Mouse (Mus musculus) lung, postnatal 0 days (tissue): Measurements from ENCODE around the gene Mok. TPM values are rescaled to one million over a fixed set of nuclear protein-coding genes. Genes with fewer than 3 reads are reported as not detected.

ENCODE experiments used
- ATAC-seq: fragments of 200-750 bp; cut with Nextera tagmentation; 2 replicates; pipeline ENCODE4 v1.8.0; 2017; ENCODE audit warnings: moderate library complexity
- DNase-seq: peaks from one replicate; pipeline ENCODE4 v3.0.0-alpha.2; 2016; ENCODE audit warnings: low spot score
- H3K27ac ChIP-seq: fragments of 300-500 bp; sonication (generic); 2 replicates; pipeline ENCODE4 v1.5.1; 2014; ENCODE audit warnings: antibody characterized with exemption, mild to moderate bottlenecking, low read length, mixed read lengths
- H3K27me3 ChIP-seq: fragments of 300-500 bp; sonication (generic); replicated peaks from 2 replicates; pipeline ENCODE4 v1.6.1; 2014; ENCODE audit warnings: low read length, mixed read lengths; ENCODE audit not compliant: insufficient read depth
- H3K36me3 ChIP-seq: fragments of 300-500 bp; sonication (generic); 2 replicates; pipeline ENCODE4 v1.6.1; 2014; ENCODE audit warnings: low read length, mixed read lengths; ENCODE audit not compliant: insufficient read depth
- H3K4me1 ChIP-seq: fragments of 300-500 bp; sonication (generic); 2 replicates; pipeline ENCODE4 v1.6.1; 2014; ENCODE audit warnings: antibody characterized with exemption, low read depth, low read length, mixed read lengths; ENCODE audit not compliant: insufficient read depth
- H3K4me2 ChIP-seq: fragments of 300-500 bp; sonication (generic); replicated peaks from 2 replicates; pipeline ENCODE4 v1.6.1; 2014; ENCODE audit warnings: low read depth, mild to moderate bottlenecking, low read length, moderate library complexity, mixed read lengths
- H3K4me3 ChIP-seq: fragments of 300-500 bp; sonication (generic); 2 replicates; pipeline ENCODE4 v1.5.1; 2014; ENCODE audit warnings: low read depth, low read length
- H3K9ac ChIP-seq: fragments of 300-500 bp; sonication (generic); replicated peaks from 2 replicates; pipeline ENCODE4 v1.6.1; 2014; ENCODE audit warnings: low read depth, mild to moderate bottlenecking
- H3K9me3 ChIP-seq: fragments of 300-500 bp; sonication (generic); 2 replicates; pipeline ENCODE4 v1.6.1; 2016; ENCODE audit warnings: low read length, mixed read lengths
- CTCF ChIP-seq: IDR thresholded peaks from 2 replicates; pipeline ENCODE4 v1.5.1; 2016; ENCODE audit warnings: antibody characterized with exemption, mild to moderate bottlenecking
- EP300 ChIP-seq: IDR thresholded peaks from 2 replicates; pipeline ENCODE4 v1.6.1; 2016; ENCODE audit warnings: antibody characterized with exemption, mild to moderate bottlenecking, control low read depth
- WGBS: fragments of 180-500 bp; shearing (Covaris S2); extraction: QIAGEN DNeasy Blood & Tissue Kit; methylation state at CpG from one replicate; pipeline ENCODE4 v1.1.7; 2014; 5-methylcytosine and 5-hydroxymethylcytosine counted together
- polyA plus RNA-seq: library from polyadenylated mRNA; unstranded; fragments of >200 nt; fragmentation: Nextera tagmentation; extraction: Ambion mirVana; gene quantifications from 2 replicates; pipeline ENCODE4 v1.2.1, GENCODE M21; 2015

The Mok gene
- polyA plus RNA-seq, 1 experiment from 2014 or later: 11.1 TPM

DNA sequence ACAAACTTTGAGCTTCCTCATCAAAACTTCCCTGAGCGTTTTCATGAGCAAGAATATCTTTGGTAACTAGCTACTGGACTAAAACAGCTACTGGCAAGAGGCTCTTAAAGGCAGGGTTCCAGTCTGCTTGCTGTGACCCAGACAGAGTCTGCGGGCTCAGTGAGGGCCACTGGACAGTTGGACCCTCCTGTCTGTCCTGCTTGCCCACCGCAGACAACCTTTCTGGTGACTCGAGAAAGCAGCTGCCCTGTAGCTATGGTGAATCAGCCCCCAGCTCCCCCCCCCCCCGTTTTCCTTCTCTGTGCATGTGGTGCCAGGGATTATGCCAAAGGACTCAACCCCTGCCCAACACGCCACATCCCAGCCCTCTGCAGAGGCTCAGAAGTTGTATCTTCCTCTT, 43.5 kb downstream of the Mok start:
- WGBS: 94% methylated on average over 6 of the region's 6 CpGs
- Histone ChIP-seq H3K27me3 (no peaks in the 10 kb centered on the region), H3K36me3 (no peaks in the 10 kb centered on the region), H3K4me2 (no peak overlapping the region), H3K9me3 (no peaks in the 10 kb centered on the region), H3K27ac (peak overlapping the region; percentile 14; the same call in 1 of the 2 replicates), H3K4me3 (no peak overlapping the region), H3K9ac (no peak overlapping the region), H3K4me1 (peaks cover 6% of the 10 kb centered on the region; the same call in 1 of the 2 replicates)
- no peak for ATAC-seq
- no peak for TF ChIP-seq EP300
- no peak for TF ChIP-seq CTCF
- no peak for DNase-seq

DNA sequence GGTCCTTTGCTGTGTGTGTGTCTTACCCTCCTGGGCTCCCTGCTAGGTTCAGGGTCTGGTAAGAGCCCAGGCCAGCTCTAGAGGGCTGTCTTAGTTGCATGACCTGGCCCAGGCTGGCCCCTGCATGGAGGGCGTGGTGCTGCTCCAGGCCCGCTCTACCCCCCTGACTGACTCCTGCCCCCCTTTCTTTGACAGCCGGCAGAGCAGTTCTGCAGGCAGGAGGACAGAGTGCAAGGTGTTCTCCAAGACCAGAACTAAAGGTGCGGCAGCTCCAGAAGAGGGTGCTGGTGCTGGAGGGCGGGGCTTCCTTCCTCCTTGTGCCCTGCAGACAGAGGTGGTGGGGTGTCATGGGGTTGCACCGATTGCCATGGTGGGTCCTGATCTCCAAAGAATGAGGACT, 44.0 kb downstream of the Mok start:
- Histone ChIP-seq H3K4me1 (peaks cover 6% of the 10 kb centered on the region; the same call in 1 of the 2 replicates), H3K9ac (no peak overlapping the region), H3K27ac (no peak overlapping the region), H3K36me3 (no peaks in the 10 kb centered on the region), H3K4me3 (no peak overlapping the region), H3K4me2 (no peak overlapping the region), H3K9me3 (no peaks in the 10 kb centered on the region), H3K27me3 (no peaks in the 10 kb centered on the region)
- ATAC-seq: peak; percentile 41
- no peak for DNase-seq
- WGBS: 65% methylated on average over 6 of the region's 6 CpGs
- no peak for TF ChIP-seq EP300
- TF ChIP-seq CTCF: no peak

GRCm38 (mm10) chr12:110795035-110795434, 45.7 kb downstream of the Mok start:
- Histone ChIP-seq H3K27me3 (no peaks in the 10 kb centered on the region), H3K27ac (no peak overlapping the region), H3K9me3 (no peaks in the 10 kb centered on the region), H3K36me3 (0 out of 2 replicates have a peak, but pooled peaks cover 2% of the 10 kb centered on the region), H3K4me1 (peaks cover 6% of the 10 kb centered on the region; the same call in 1 of the 2 replicates), H3K4me3 (no peak overlapping the region), H3K9ac (no peak overlapping the region), H3K4me2 (no peak overlapping the region)
- DNase-seq (no peak), ATAC-seq (no peak)
- 70% methylated on average over 6 of the region's 6 CpGs for WGBS
- no peak for TF ChIP-seq EP300
- no peak for TF ChIP-seq CTCF

DNA sequence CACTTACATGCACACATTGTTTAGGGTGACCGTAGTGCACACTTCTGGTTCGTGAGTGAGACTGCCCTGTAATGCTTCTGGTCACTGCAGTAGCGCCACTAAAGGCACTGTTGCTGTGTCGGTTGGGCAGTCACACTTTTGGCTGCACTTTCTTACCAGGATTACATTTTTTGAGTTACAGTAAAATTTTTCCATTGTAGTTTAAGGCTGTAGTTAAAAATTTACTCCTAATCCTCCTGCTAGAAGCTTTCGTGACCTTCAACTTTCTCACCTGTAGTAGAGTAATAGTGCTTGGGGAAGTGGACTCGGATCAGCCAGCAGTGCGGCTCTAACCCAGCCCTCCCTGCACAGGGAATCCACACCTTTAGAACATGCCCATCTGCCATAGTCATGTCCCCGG, 49.7 kb downstream of the Mok start:
- no peaks in the 10 kb centered on the region for H3K27me3 ChIP-seq
- no peak overlapping the region for H3K4me3 ChIP-seq
- 0 out of 2 replicates have a peak, but pooled peaks cover 3% of the 10 kb centered on the region for H3K36me3 ChIP-seq
- H3K4me2 ChIP-seq: no peak overlapping the region
- no peaks in the 10 kb centered on the region for H3K4me1 ChIP-seq
- no peak for ATAC-seq
- no peak overlapping the region for H3K27ac ChIP-seq
- DNase-seq: no peak
- 91% methylated on average over 8 of the region's 8 CpGs for WGBS
- no peak overlapping the region for H3K9ac ChIP-seq
- H3K9me3 ChIP-seq: no peaks in the 10 kb centered on the region
- no peak for TF ChIP-seq EP300
- no peak for TF ChIP-seq CTCF

GRCm38 (mm10) chr12:110790580-110790979, 50.2 kb downstream of the Mok start:
- no peaks in the 10 kb centered on the region for H3K4me1 ChIP-seq
- no peak for DNase-seq
- no peak overlapping the region for H3K4me2 ChIP-seq
- H3K36me3 ChIP-seq: 0 out of 2 replicates have a peak, but pooled peaks cover 3% of the 10 kb centered on the region
- H3K27me3 ChIP-seq: no peaks in the 10 kb centered on the region
- H3K4me3 ChIP-seq: no peak overlapping the region
- TF ChIP-seq CTCF (no peak), EP300 (no peak)
- H3K27ac ChIP-seq: no peak overlapping the region
- H3K9me3 ChIP-seq: no peaks in the 10 kb centered on the region
- H3K9ac ChIP-seq: no peak overlapping the region
- WGBS: 92% methylated on average over 4 of the region's 4 CpGs
- no peak for ATAC-seq

GRCm38 (mm10) chr12:110786243-110786642, 54.5 kb downstream of the Mok start:
- H3K4me3 ChIP-seq: no peak overlapping the region
- no peak for DNase-seq
- 0 out of 2 replicates have a peak, but pooled peaks cover 3% of the 10 kb centered on the region for H3K36me3 ChIP-seq
- no peak for ATAC-seq
- TF ChIP-seq CTCF: no peak
- no peak for TF ChIP-seq EP300
- H3K27me3 ChIP-seq: no peaks in the 10 kb centered on the region
- H3K4me2 ChIP-seq: no peak overlapping the region
- no peaks in the 10 kb centered on the region for H3K4me1 ChIP-seq
- no peaks in the 10 kb centered on the region for H3K9me3 ChIP-seq
- no peak overlapping the region for H3K9ac ChIP-seq
- WGBS: 77% methylated on average over 4 of the region's 4 CpGs
- H3K27ac ChIP-seq: no peak overlapping the region

- no peaks in the 10 kb centered on the region for H3K27me3 ChIP-seq
- 95% methylated on average over 2 of the region's 2 CpGs for WGBS
- H3K27ac ChIP-seq: no peak overlapping the region
- H3K9ac ChIP-seq: no peak overlapping the region
- H3K4me1 ChIP-seq: no peaks in the 10 kb centered on the region
- H3K36me3 ChIP-seq: no peaks in the 10 kb centered on the region
- H3K4me3 ChIP-seq: no peak overlapping the region
- TF ChIP-seq EP300 (no peak), CTCF (no peak)
- no peak for DNase-seq
- no peak for ATAC-seq
- no peaks in the 10 kb centered on the region for H3K9me3 ChIP-seq
- H3K4me2 ChIP-seq: no peak overlapping the region
Measured at GRCm38 (mm10) chr12:110784211-110784610, 56.5 kb downstream of the Mok start.
